Mouse (Mus musculus) granulocyte monocyte progenitor cell, adult 5-6 weeks (primary cell): ENCODE measurements around the gene Fasl. TPM values are rescaled to one million over a fixed set of nuclear protein-coding genes. Genes with fewer than 3 reads are reported as not detected.

Experiments
- ATAC-seq: replicated peaks from 2 replicates; pipeline ENCODE4 v1.8.0; 2016; ENCODE audit warnings: mild to moderate bottlenecking, moderate TSS enrichment, inconsistent platforms; ENCODE audit not compliant: poor library complexity, severe bottlenecking
- total RNA-seq, 2 experiments: library from RNA; stranded (forward) in 1 of 2; stranded (reverse) in 1 of 2; fragments of 200-712, 200-1000 nt in 1 of 2; fragments of >200 nt in 1 of 2; fragmentation: Nextera tagmentation in 1 of 2; gene quantifications; 2 replicates each; pipeline ENCODE4 v1.2.3; 2014 to 2017

The Fasl gene
- total RNA-seq, 2 experiments from 2014 or later, result not detected

DNA sequence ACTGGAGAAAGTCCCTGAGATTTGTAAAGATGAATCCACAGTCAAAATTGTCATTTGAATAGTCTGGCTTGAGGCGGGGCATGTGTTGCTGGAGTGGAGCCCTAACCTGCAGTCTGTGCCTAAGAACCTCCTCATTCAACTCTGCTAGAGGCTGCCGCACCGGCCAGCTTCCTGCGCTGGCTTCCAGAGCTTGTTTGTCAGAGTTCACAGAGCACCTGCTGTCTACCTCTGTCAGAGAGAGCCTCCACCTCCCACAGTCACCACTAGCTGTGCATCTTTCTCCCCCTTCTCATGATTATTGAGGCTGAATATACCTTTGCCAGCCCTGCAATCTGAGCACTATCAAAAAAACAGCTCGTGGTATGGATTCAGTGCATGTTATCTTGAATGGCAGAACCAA, 22.4 kb downstream of the Fasl start:
- no peak for ATAC-seq

DNA sequence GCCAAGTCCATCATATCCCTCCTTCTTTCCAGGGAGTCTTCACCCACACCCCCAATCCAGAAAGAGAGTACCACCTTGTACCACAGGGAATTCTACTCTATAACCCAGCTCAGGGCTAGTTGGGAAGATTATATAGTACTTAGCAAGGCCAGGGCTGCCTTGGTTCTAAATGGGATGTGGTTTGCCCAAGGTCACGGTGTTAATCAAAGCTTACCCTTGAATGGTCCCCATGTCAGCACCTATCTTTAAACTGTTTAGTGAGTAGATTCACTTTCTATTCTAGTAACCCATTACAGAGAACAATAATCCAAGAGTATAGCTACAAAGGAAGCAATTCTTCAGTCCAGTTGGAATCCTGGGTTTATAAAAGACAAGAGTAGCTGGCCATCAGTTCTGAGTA, 23.3 kb downstream of the Fasl start:
- ATAC-seq, result no peak

DNA sequence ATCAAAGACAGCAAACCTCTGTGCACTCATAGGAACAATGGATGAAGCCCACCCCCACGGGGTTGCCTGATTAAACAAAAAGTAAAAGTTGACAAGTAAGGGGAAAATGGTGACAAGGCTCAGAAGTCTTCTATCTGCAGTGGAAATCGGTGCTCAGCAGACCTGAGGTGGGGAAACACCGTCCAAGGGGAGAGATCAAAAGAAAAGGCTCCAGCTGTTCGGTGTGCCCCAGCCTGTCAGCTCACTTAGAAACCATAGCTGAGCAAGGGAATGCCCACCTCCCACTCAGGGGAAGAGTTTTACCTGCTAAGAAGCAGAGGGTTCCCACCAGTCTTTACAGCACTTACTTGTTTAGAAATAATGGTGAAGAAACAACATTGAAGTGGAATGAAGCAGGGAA, 26.7 kb downstream of the Fasl start:
- no peak for ATAC-seq

- no peak for ATAC-seq
Observed at GRCm38 (mm10) chr1:161756547-161756946, 31.7 kb downstream of the Fasl start.

DNA sequence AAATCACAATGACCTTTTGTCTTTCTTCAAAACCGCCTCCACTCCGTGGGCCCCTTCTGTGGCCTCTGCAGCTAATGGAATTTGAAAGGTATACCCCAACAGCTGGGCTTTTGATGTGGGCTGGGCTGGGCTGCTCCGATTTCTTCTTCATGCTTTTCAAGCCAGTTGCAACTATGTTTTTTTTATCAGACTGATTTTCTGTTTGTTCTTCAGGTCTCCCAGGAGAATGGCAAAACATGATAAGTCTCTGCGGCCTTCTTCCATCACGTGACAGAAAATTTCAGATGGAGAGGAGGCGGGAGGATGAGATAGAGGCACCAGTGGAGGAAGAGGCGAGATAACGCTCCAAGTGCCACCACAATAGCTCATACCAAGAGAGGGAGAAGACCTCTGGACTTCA, 37.0 kb downstream of the Fasl start:
- ATAC-seq, result no peak

- no peak for ATAC-seq
Observed at GRCm38 (mm10) chr1:161750471-161751041, 37.7 kb downstream of the Fasl start.

GRCm38 (mm10) chr1:161748685-161749084, 39.6 kb downstream of the Fasl start:
- ATAC-seq, result no peak

DNA sequence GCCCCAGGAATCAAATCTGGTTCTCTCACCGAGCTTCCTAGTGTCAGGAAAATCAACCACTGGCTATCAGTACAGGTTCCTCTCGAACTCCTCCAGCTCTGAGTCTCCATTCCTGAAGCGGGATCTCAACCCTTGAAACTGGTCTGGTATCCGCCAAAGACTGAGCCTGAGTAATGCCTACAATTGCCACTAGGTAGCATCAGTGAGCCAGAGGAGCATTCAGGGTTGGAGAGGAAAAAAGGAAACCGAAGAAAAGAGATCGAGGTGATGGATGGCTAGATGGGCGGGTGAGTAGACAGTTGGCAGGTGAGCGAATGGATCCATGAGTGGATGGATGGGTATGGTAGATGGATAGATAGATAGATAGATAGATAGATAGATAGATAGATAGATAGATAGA, 40.2 kb downstream of the Fasl start:
- peak; percentile 93 for ATAC-seq

- ATAC-seq, result no peak
Observed at GRCm38 (mm10) chr1:161746542-161747302, 41.6 kb downstream of the Fasl start.

GRCm38 (mm10) chr1:161744855-161745254, 43.4 kb downstream of the Fasl start:
- ATAC-seq, result peak; percentile 21; the same call in 1 of the 2 replicates

DNA sequence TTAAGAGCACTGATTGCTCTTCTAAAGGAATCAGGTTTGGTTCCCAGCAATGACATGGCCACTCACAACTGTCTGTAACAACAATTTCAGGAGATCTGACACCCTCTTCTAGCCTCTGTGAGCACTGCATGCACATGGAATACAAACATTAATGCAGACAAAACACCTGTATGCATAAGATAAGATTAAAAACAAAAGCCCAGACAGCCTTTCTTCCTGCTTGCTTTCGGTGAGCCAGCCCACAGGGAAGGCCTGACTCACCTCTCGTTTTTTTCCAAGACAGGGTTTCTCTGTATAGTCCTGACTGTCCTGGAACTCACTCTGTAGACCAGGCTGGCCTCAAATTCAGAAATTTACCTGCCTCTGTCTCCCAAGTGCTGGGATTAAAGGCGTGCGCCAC, 44.1 kb downstream of the Fasl start:
- no peak for ATAC-seq

- ATAC-seq, result peak; percentile 43; the same call in 1 of the 2 replicates
Observed at GRCm38 (mm10) chr1:161742481-161743267, 45.6 kb downstream of the Fasl start.

GRCm38 (mm10) chr1:161736848-161737247, 51.4 kb downstream of the Fasl start:
- ATAC-seq, result no peak

- no peak for ATAC-seq
Observed at GRCm38 (mm10) chr1:161736255-161736654, 52.0 kb downstream of the Fasl start.

DNA sequence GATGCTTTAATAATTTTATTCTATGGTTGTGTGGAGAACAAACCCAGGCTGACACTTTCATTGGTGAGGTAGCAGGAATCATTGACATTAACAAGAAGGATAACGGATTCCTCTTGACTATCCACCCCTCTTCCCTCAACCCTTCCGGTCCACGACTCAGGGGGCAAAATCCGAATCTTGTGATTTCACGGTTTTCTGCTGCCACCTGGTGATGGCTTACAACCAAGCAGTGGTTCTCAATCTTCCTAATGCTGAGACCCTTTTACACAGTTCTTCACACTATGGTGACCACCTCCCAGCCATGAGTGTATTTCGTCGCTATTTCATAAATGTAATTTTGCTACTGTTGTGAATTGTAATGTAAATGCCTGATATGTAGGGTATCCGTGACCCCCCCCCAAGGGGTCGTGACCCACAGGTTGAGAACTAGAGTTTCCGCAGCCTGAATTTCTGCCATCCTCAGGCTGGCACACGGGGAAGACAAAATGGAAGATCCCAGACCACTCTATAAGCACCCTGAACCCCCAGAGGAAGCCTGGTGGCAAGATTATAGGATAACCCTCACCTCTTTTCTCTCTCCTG, 52.7 kb downstream of the Fasl start:
- ATAC-seq, result peak; percentile 26; the same call in 1 of the 2 replicates

- peak; percentile 87 for ATAC-seq
Observed at GRCm38 (mm10) chr1:161734741-161735211, 53.5 kb downstream of the Fasl start.

DNA sequence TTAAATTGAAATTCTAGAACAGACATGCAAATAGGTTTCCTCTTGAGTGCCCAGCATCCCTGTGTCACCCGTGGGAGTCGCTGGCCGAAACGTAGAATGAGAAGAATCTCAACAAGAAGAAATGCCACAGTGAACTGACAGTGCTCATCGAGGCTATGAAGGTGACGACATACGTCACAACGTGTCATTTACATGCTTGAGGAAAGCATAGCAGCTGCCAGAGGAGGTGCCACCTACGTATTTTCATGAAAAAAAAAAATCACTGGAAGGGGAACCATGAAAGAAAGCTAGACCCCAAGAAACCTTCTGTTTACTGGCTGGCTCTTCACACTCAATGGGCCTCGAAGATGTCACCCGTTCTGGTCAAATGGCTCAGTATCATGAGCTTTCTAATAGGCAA, 54.0 kb downstream of the Fasl start:
- peak; percentile 44 for ATAC-seq
